Mouse (Mus musculus) forebrain, postnatal 0 days (tissue): ENCODE results near the gene Taar8c. TPM values are rescaled to one million over a fixed set of nuclear protein-coding genes. Genes with fewer than 3 reads are reported as not detected.

ENCODE experiments used
- ATAC-seq: fragments of 200-750 bp; cut with Nextera tagmentation; 2 replicates; pipeline ENCODE4 v1.8.0; 2017; ENCODE audit warnings: mild to moderate bottlenecking, moderate library complexity
- DNase-seq: peaks from one replicate; pipeline ENCODE4 v3.0.0-alpha.2; 2015
- H3K27ac ChIP-seq: fragments of 300-500 bp; sonication (generic); 2 replicates; pipeline ENCODE4 v1.5.1; 2014; ENCODE audit warnings: low read depth, mild to moderate bottlenecking, antibody characterized with exemption, low read length, moderate library complexity, mixed read lengths
- H3K27me3 ChIP-seq: fragments of 300-500 bp; sonication (generic); 2 replicates; pipeline ENCODE4 v1.6.1; 2014; ENCODE audit warnings: mild to moderate bottlenecking, low read length, mixed read lengths; ENCODE audit not compliant: insufficient read depth
- H3K36me3 ChIP-seq: fragments of 300-500 bp; sonication (generic); 2 replicates; pipeline ENCODE4 v1.6.1; 2014; ENCODE audit warnings: mild to moderate bottlenecking, moderate library complexity; ENCODE audit not compliant: insufficient read depth
- H3K4me1 ChIP-seq: fragments of 300-500 bp; sonication (generic); 2 replicates; pipeline ENCODE4 v1.6.1; 2014; ENCODE audit warnings: antibody characterized with exemption; ENCODE audit not compliant: insufficient read depth
- H3K4me2 ChIP-seq: fragments of 300-500 bp; sonication (generic); 2 replicates; pipeline ENCODE4 v1.6.1; 2014; ENCODE audit warnings: low read depth, mild to moderate bottlenecking, moderate library complexity
- H3K4me3 ChIP-seq: fragments of 300-500 bp; sonication (generic); 2 replicates; pipeline ENCODE4 v1.5.1; 2014; ENCODE audit warnings: low read depth, low read length, mixed read lengths
- H3K9ac ChIP-seq: fragments of 300-500 bp; sonication (generic); 2 replicates; pipeline ENCODE4 v1.6.1; 2014; ENCODE audit warnings: mild to moderate bottlenecking
- H3K9me3 ChIP-seq: fragments of 300-500 bp; sonication (generic); 2 replicates; pipeline ENCODE4 v1.6.1; 2016; ENCODE audit warnings: low read length
- CTCF ChIP-seq: sonication (generic); IDR thresholded peaks from 2 replicates; pipeline ENCODE4 v1.5.1; 2016; ENCODE audit warnings: antibody characterized with exemption, control low read depth, low read depth
- WGBS: fragments of 180-500 bp; shearing (Covaris S2); extraction: QIAGEN DNeasy Blood & Tissue Kit; methylation state at CpG from one replicate; pipeline ENCODE4 v1.1.7; 2014; 5-methylcytosine and 5-hydroxymethylcytosine counted together
- polyA plus RNA-seq: library from polyadenylated mRNA; unstranded; fragments of >200 nt; fragmentation: Nextera tagmentation; extraction: Ambion mirVana; gene quantifications from 2 replicates; pipeline ENCODE4 v1.2.1, GENCODE M21; 2015
- total RNA-seq: library from RNA; depleted of rRNA; stranded (reverse); fragments of >200 nt; gene quantifications from 2 replicates; pipeline ENCODE4 v1.2.3, GENCODE M21; 2014; rRNA removed

The Taar8c gene
- total and polyA plus RNA-seq, 2 experiments from 2014 or later, result not detected

DNA sequence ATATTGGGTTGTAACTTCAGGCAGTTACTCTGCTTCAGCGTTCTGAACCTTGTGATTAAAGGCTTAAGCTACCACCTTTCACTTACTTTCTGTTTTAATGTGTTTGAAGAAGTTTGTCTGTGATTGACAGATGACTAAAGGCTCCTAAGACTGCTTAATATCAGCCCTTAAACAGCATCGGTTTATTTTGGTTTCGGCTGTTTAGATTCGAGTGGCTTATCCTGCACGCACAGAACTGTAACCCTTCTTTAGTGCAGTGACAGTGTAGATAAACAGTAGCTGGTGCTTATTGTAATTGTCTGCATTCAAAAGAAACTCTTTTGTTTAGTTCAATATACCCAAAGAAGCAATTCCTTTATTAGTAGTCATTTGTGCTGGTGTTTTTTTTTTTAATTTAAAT is 49.7 kb downstream of the Taar8c start:
- Histone ChIP-seq H3K27me3 (no peaks in the 10 kb centered on the region), H3K4me2 (no peak overlapping the region), H3K36me3 (no peaks in the 10 kb centered on the region), H3K4me3 (no peak overlapping the region), H3K9ac (no peak overlapping the region), H3K27ac (no peak overlapping the region), H3K9me3 (no peaks in the 10 kb centered on the region), H3K4me1 (no peaks in the 10 kb centered on the region)
- ATAC-seq (no peak), DNase-seq (no peak)
- WGBS, result 56% methylated on average over 5 of the region's 5 CpGs
- TF ChIP-seq CTCF, result no peak

Other genes with a start within 250 kb of the Taar8c start
- gene Vnn1, start 207.2 kb downstream of the Taar8c start, total RNA-seq, result 0.38 and 0.43 TPM in 2 replicates
- gene Vnn1, start 207.2 kb downstream of the Taar8c start, polyA plus RNA-seq, result 0.92 and 0.98 TPM in 2 replicates
- gene Taar1, start 181.6 kb downstream of the Taar8c start, total RNA-seq, result not detected in 2 replicates
- gene Taar1, start 181.6 kb downstream of the Taar8c start, polyA plus RNA-seq, result not detected in 2 replicates
- not detected in 2 replicates for gene Taar2, start 163.3 kb downstream of the Taar8c start, total RNA-seq
- 0.15 and 0.19 TPM in 2 replicates for gene Taar2, start 163.3 kb downstream of the Taar8c start, polyA plus RNA-seq
- gene Taar3, start 152.4 kb downstream of the Taar8c start, total RNA-seq, result not detected in 2 replicates
- gene Taar3, start 152.4 kb downstream of the Taar8c start, polyA plus RNA-seq, result not detected in 2 replicates
- gene Taar4, start 141.4 kb downstream of the Taar8c start, total RNA-seq, result not detected in 2 replicates
- gene Taar4, start 141.4 kb downstream of the Taar8c start, polyA plus RNA-seq, result not detected in 2 replicates
- not detected in 2 replicates for gene Taar5, start 131.2 kb downstream of the Taar8c start, total RNA-seq
- gene Taar5, start 131.2 kb downstream of the Taar8c start, polyA plus RNA-seq, result not detected in 2 replicates
- gene Taar6, start 116.3 kb downstream of the Taar8c start, total RNA-seq, result not detected in 2 replicates
- not detected in 2 replicates for gene Taar6, start 116.3 kb downstream of the Taar8c start, polyA plus RNA-seq
- gene Taar7a, start 108.4 kb downstream of the Taar8c start, total RNA-seq, result not detected in 2 replicates
- gene Taar7a, start 108.4 kb downstream of the Taar8c start, polyA plus RNA-seq, result not detected in 2 replicates
- gene Taar7b, start 102.0 kb downstream of the Taar8c start, total RNA-seq, result not detected in 2 replicates
- gene Taar7b, start 102.0 kb downstream of the Taar8c start, polyA plus RNA-seq, result not detected in 2 replicates
- not detected in 2 replicates for gene Taar7d, start 74.7 kb downstream of the Taar8c start, total RNA-seq
- not detected in 2 replicates for gene Taar7d, start 74.7 kb downstream of the Taar8c start, polyA plus RNA-seq
- gene Taar7e, start 64.3 kb downstream of the Taar8c start, total RNA-seq, result not detected in 2 replicates
- not detected in 2 replicates for gene Taar7e, start 64.3 kb downstream of the Taar8c start, polyA plus RNA-seq
- gene Taar7f, start 52.4 kb downstream of the Taar8c start, total RNA-seq, result not detected in 2 replicates
- not detected in 2 replicates for gene Taar7f, start 52.4 kb downstream of the Taar8c start, polyA plus RNA-seq
- gene Taar8a, start 25.4 kb downstream of the Taar8c start, total RNA-seq, result not detected in 2 replicates
- gene Taar8a, start 25.4 kb downstream of the Taar8c start, polyA plus RNA-seq, result not detected in 2 replicates
- not detected in 2 replicates for gene Taar8b, start 9.6 kb downstream of the Taar8c start, total RNA-seq
- gene Taar8b, start 9.6 kb downstream of the Taar8c start, polyA plus RNA-seq, result not detected in 2 replicates
- gene Taar9, start 7.6 kb upstream of the Taar8c start, total RNA-seq, result not detected in 2 replicates
- not detected in 2 replicates for gene Taar9, start 7.6 kb upstream of the Taar8c start, polyA plus RNA-seq
- gene Stx7, start 47.4 kb upstream of the Taar8c start, total RNA-seq, result 160 and 169 TPM in 2 replicates
- 318 and 351 TPM in 2 replicates for gene Stx7, start 47.4 kb upstream of the Taar8c start, polyA plus RNA-seq
- 5.1 and 10.2 TPM in 2 replicates for gene Moxd1, start 121.6 kb upstream of the Taar8c start, total RNA-seq
- gene Moxd1, start 121.6 kb upstream of the Taar8c start, polyA plus RNA-seq, result 2.7 and 3.3 TPM in 2 replicates